Mouse (Mus musculus) erythroblast, adult 5-6 weeks (primary cell): ENCODE results near the gene Nhsl1. TPM values are rescaled to one million over a fixed set of nuclear protein-coding genes. Genes with fewer than 3 reads are reported as not detected.

ENCODE experiments used
- ATAC-seq: replicated peaks from 2 replicates; pipeline ENCODE4 v1.8.0; 2016; ENCODE audit warnings: moderate number of reproducible peaks, mild to moderate bottlenecking, moderate TSS enrichment, inconsistent platforms; ENCODE audit not compliant: poor library complexity, low FRiP score, severe bottlenecking
- total RNA-seq, 2 experiments: library from RNA; stranded (forward) in 1 of 2; stranded (reverse) in 1 of 2; fragments of 150-400 nt in 1 of 2; fragments of 200-764, 138-1000 nt in 1 of 2; gene quantifications; 2 replicates each; pipeline versions ENCODE4 v1.2.3 to v1.2.4; 2015 to 2017; ENCODE audit warnings: low replicate concordance in 2 of 2

Nhsl1 gene
- total RNA-seq, 2 experiments from 2014 or later = not detected

DNA sequence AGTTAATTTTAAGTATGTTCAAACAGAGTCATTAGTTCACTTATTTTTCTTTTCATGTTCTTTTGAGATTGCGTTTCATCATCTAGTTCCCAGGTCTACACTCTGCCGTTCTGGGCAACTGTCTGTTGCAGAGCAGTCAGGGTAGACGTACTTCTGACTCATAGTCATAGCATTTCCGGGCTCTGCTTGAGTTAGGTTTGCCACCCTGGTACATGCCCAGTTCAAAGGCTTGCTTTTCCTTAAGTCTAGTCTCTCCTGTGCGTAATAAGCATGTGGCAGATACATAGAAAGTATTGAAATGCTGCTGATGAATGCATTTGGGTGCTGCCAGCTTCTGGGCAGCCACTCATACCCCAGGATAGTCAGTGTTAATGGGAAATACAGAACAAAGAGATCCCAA is 152.9 kb downstream of the Nhsl1 start:
- ATAC-seq = no peak

- ATAC-seq = no peak
Observed at GRCm38 (mm10) chr10:18475126-18475525, 156.3 kb downstream of the Nhsl1 start.

- no peak for ATAC-seq
Observed at GRCm38 (mm10) chr10:18478294-18478693, 159.5 kb downstream of the Nhsl1 start.

- ATAC-seq = no peak
Observed at GRCm38 (mm10) chr10:18479285-18479684, 160.5 kb downstream of the Nhsl1 start.

DNA sequence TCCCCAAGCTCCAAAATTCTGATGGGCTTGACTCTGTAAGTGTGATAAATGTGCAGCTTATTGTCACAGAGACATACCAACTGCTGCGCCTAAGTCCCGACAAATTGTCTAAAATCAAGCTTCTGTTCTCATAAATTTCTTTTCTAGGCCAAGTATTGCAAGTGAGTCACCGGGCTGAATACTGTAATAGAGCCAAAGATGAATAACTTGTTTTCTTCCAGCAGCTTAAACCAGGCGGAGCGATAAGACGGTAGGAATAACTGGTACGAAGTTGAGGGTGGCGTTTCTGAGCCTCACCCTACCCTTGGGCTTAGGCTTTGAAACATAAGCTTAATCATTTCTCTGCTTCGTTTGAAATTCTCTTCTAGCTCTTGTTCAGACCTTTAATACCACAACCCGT is 162.1 kb downstream of the Nhsl1 start:
- ATAC-seq = no peak

GRCm38 (mm10) chr10:18482558-18483141 is 163.9 kb downstream of the Nhsl1 start:
- no peak for ATAC-seq

DNA sequence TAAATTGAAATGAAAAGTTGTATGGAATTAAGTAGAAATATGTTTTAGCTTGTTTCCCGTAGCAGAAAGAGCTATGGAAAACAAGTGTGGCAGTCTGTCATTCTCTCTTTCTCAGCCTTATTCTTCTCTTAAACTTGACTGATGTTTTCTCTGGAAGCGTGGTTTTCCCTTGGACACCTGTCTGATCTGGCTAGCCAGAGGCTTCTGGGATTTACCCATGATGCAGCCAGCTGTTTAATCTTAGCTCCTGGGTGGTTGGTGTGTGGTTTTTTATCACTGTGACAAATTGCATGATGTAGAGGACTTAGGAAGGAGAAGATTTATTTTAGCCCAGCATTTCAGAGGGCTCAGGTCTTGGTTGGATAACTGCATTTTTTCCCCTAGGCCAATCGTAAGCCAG is 164.9 kb downstream of the Nhsl1 start:
- ATAC-seq = no peak

DNA sequence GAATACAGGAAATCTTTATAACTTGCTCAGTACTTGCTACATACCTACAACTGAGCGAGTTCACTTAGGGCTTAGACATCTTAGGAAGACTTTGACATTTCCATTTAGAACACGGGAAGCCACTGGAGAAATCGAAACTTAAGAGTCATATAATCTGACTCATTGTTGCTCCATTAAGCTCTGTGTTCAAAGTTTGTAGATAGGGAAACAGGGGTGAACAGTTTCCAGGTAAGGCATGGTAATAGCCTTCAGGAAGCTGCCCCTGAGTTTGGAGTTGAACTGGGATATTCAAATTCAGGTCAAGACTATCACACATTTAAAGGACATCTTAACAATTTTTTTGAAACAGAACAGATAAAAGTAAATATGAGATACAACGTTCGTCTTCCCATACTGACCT is 165.9 kb downstream of the Nhsl1 start:
- ATAC-seq = no peak

GRCm38 (mm10) chr10:18488239-18488803 is 169.5 kb downstream of the Nhsl1 start:
- ATAC-seq = no peak

DNA sequence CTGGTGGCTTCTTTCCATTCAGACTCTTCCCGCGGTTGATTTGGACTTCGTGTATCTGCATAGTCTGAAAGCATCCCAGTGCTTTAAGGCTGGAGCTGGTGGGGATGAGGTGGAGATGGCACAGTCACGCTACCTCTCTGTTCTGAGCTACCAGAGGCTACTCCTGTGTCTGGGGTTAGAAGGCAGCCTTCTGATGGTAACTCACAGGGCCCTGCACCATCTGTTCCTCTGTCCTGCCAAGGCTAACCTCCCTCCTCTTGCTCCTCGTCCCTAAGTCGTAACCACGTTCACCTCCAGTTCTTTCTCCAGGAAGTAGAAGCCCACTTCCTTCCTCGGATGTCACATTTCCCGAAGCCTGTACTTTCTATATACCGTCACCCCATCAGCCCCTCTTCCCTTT is 171.2 kb downstream of the Nhsl1 start:
- no peak for ATAC-seq

DNA sequence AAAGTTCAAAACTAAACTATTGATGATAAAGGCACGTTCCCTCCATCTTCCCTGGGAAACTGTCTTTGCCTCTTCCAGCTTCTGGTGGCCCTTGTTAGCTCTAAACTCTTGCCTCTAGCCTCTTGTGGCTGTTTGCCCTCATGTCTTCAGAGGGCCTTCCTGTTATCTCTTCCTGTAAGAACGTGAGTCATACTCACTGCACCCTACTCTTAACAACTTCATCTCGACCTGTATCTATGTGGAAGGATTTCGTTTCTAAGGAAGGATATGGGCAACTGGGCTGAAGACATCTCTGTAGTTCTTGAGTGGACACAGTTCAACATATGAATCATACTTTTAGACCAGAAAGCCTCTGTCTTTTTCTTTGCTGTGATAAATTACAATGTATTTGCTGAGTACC is 173.2 kb downstream of the Nhsl1 start:
- no peak for ATAC-seq

DNA sequence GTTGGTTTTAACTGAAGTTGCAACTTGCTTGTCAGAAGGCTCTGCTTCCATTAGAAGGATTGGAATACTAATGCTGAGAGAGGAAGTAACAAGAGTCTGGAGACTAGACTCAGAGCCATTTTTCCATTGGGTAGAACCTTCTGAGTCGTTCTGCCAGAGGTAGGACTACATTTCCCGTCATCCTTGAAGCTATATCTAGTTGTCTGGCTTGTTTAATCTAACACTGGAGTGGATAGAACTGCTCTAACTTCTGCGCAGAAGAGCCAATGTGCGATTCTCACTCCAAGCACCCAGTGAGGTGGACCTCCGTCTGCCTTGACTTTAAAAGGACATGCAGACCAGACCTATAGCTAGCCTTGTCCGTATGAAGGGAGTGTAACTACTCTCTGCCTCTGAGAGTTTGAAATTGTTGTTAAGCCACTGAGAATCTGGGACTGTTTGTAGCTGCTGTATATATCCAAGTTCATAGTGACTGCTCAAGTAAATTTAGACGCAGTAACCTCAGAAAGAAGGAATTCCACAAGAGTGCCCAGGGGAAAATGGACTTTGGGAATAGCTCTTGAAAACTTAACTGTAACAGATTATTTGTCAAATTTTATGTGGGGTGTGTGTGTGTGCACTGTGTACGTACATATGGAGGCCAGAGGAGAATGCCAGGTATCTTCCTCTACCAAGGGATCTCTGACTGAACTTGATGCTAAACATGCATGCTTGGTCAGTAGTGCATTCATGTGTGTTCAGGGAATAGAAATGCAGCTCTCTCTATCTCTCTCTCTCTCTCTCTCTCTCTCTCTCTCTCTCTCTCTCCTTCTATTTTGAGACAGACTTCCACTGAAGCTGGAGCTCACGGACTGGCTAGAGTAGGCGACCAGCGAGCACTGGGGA is 174.5 kb downstream of the Nhsl1 start:
- no peak for ATAC-seq

GRCm38 (mm10) chr10:18494249-18494648 is 175.5 kb downstream of the Nhsl1 start:
- no peak for ATAC-seq

- no peak for ATAC-seq
Observed at GRCm38 (mm10) chr10:18497066-18497465, 178.3 kb downstream of the Nhsl1 start.

GRCm38 (mm10) chr10:18501997-18502396 is 183.2 kb downstream of the Nhsl1 start:
- ATAC-seq = no peak

DNA sequence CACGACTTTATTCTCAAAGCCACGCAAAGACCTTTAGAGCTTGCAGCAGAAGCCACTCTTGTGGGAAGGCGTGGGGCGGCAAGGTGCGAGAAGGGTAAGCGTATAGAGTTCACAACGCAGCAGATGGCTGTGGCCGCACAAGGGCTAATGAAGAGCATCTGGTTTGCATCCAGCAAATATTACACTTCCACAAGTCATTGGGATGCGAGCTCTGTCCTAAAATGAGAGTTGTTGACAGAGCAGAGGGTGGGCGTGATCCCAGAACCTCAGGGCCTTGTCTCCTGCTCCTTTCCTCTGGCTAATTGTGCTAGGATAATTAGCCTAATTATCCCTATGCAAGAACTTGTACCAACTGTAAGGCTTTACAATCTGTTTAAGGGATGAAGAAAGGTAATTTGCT is 186.9 kb downstream of the Nhsl1 start:
- no peak for ATAC-seq

DNA sequence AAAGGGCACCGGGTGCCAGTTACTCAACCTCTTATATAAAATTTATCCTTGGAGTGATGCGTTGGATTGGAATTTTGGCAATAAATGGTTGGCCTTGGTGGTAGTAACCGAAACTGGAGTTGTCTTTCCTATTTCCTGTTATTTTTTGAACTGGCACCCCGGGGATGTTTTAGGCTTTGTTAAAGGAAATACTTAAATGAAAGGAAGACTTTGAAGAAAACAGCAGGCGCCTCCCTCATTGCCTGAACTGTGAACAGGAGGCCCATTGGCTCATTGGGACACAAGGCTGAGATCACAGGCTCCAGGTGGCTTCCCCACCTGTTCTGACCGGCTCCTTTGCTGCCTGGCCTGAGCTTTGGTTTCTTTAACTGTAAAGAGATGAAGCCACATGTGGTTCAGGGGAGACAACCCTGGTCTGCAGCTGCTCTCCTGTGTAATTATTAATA is 187.7 kb downstream of the Nhsl1 start:
- ATAC-seq = no peak

DNA sequence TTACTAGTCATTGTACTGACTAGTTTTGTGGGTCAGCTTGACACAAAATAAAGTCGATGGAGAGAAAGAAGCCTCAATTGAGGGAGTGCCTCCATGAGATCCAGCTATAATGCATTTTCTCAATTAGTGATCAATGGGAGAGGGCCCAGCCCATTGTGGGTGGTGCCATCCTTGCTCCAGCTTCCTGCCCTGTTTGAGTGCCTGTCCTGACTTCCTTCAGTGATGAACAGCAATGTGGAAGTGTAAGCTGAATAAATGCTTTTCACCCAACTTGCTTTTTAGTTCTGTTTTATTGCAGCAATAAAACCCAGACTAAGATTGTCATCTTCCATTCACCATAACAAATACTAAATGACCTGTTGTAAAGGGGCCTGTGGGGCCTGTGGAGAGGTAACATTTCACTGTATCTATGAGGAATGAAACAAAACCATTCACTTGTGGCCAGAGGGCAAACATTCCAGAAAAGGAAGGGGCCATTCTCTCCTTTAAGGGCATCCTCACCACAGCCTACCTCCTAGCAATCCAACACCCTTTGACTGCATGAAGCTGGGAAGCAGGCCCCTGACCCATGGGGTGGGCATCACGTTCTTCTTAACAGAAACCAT is 189.2 kb downstream of the Nhsl1 start:
- ATAC-seq = no peak

DNA sequence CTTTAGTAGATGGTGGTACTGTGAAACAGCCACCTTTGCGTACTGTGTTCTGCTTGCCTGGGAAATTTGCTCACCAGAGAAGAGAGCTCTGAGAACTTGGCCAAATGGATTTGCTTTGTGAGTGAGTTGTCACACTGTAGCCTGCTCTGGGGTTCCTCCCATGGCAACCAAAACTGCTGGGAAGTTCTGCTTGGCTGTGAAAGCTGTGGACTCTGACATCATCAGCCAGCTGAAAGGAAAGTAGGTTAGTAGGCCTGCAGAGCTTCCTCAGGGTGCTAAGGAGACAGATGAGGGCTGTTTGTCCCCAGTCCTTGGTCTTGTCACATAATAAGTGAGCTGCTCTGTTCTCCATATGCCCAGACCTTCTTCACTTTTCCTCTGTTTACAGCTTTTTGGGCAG is 189.8 kb downstream of the Nhsl1 start:
- ATAC-seq = no peak

DNA sequence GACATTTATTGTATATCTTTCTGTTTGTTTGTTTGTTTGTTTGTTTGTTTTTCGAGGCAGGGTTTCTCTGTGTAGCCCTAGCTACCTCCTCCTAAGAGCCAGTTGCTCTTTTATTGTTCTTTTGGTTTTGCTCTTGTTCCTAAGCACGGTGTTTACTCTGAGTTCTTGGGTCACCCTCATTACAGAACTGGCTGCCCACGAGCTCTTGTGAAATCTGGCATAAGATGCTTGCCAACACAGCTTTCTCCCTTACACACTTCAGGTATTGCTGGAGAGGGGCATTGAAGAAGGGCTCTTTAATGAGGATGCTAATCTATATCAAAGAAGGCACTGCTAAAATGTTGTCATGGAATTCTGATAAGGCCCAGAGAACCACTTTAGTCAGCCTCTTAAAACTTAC is 191.9 kb downstream of the Nhsl1 start:
- no peak for ATAC-seq

- ATAC-seq = no peak
Observed at GRCm38 (mm10) chr10:18511496-18511895, 192.7 kb downstream of the Nhsl1 start.
